Mouse (Mus musculus) megakaryocyte, embryonic 14.5 days (primary cell): ENCODE measurements around the gene Wdr89. TPM values are rescaled to one million over a fixed set of nuclear protein-coding genes. Genes with fewer than 3 reads are reported as not detected.

Experiments used
- H3K27me3 ChIP-seq: replicated peaks from 2 replicates; pipeline ENCODE3; 2012; ENCODE audit warnings: inconsistent platforms
- H3K36me3 ChIP-seq: replicated peaks from 2 replicates; pipeline ENCODE3; 2012; ENCODE audit warnings: low read length, inconsistent platforms, mixed read lengths
- H3K4me1 ChIP-seq: 2 replicates; pipeline ENCODE4 v1.6.1; 2012; ENCODE audit warnings: inconsistent platforms
- H3K4me3 ChIP-seq: replicated peaks from 2 replicates; pipeline ENCODE3; 2012; ENCODE audit warnings: moderate library complexity, mild to moderate bottlenecking, inconsistent platforms
- H3K9me3 ChIP-seq: 2 replicates; pipeline ENCODE4 v1.6.1; 2012; ENCODE audit warnings: inconsistent platforms
- FLI1 ChIP-seq: IDR thresholded peaks from 2 replicates; pipeline ENCODE4 v1.6.1; 2012; ENCODE audit warnings: low read length, inconsistent platforms, mixed read lengths
- GATA1 ChIP-seq: IDR thresholded peaks from 3 replicates; pipeline ENCODE4 v1.6.1; 2012; ENCODE audit warnings: mixed read lengths, low read length, inconsistent platforms, borderline replicate concordance
- polyA plus RNA-seq: library from polyadenylated mRNA; stranded (reverse); fragments of >175 nt; gene quantifications from 2 replicates; pipeline ENCODE4 v1.2.3, GENCODE M21; 2012; ENCODE audit warnings: low replicate concordance; ENCODE audit not compliant: insufficient read depth

The Wdr89 gene
- polyA plus RNA-seq, 1 experiment: 14.1 TPM

DNA sequence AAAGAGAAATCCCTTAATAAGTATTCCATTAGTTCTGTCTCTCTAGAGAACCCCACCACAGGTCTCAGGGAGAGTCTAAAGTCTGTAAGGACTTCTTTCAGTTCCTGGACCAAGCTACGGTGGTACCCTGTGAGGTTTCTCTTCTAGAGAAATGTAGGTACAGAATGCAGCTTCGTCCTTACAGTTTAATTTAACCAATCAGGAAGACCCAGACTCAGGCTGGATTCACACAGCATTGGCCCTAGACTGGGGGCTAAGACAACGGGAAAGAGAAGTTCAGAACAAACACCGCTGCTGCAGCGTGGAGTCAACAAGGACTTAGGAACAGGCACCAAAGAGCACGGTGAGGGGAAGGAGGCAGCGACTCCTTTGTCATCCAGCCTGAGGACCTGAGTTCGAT, 52.5 kb downstream of the Wdr89 start:
- H3K27me3 ChIP-seq: peaks cover 20% of the 10 kb centered on the region
- no peaks in the 10 kb centered on the region for H3K36me3 ChIP-seq
- H3K4me3 ChIP-seq: peak overlapping the region; percentile 18
- H3K4me1 ChIP-seq: peaks cover 12% of the 10 kb centered on the region; the same call in 1 of the 2 replicates
- no peak for TF ChIP-seq GATA1
- TF ChIP-seq FLI1: no peak
- peaks cover 28% of the 10 kb centered on the region for H3K9me3 ChIP-seq

DNA sequence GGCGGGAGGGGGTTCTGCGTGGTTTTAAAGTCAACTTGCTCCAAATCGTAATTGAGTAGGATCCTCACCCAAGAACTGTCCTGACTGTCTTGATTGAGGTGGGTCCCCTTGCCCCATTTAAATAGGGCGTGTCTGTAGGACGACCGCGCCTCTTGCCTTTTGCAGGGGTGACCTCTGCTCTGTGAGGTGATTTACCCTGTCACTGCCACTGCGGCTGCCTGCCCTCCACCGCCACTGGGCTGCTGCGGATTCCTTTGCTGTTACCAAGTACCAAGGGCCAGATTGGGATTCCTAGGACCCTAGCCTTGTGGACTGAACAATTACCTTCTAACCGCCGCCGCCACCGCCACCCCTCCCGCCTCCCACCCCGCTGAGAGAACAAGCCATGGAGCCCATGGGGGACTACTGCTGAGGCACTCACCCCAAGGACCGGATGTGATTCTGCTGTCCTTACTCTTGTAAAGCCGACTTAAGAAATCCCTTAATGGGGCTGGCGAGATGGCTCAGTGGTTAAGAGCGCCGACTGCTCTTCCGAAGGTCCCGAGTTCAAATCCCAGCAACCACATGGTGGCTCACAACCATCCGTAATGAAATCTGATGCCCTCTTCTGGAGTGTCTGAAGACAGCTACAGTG, 53.1 kb downstream of the Wdr89 start:
- peaks cover 20% of the 10 kb centered on the region for H3K27me3 ChIP-seq
- peaks cover 12% of the 10 kb centered on the region; the same call in 1 of the 2 replicates for H3K4me1 ChIP-seq
- no peak overlapping the region for H3K4me3 ChIP-seq
- H3K36me3 ChIP-seq: no peaks in the 10 kb centered on the region
- H3K9me3 ChIP-seq: peaks cover 22% of the 10 kb centered on the region
- TF ChIP-seq FLI1 (no peak), GATA1 (no peak)

DNA sequence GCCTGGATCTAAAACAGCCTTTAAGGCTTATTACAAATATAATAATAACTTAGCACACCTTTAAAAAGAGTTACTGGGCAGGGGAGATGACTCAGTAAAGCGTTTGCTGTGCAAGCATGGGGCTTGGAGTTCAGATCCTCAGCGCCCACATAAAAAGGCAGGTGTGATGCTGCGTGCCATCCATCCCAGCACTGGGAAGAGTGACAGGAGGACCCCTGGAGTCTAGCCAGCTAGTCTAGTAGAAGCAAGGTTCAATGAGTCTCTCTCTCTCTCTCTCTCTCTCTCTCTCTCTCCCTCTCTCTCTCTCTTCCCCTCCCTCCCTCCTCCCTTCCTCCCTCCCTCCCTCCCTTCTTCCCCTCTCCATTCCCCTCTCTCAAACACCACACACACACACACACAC, 53.8 kb downstream of the Wdr89 start:
- TF ChIP-seq GATA1 (no peak), FLI1 (no peak)
- Histone ChIP-seq H3K9me3 (peaks cover 16% of the 10 kb centered on the region), H3K4me1 (peaks cover 12% of the 10 kb centered on the region; the same call in 1 of the 2 replicates), H3K27me3 (peaks cover 24% of the 10 kb centered on the region), H3K36me3 (no peaks in the 10 kb centered on the region), H3K4me3 (no peak overlapping the region)

DNA sequence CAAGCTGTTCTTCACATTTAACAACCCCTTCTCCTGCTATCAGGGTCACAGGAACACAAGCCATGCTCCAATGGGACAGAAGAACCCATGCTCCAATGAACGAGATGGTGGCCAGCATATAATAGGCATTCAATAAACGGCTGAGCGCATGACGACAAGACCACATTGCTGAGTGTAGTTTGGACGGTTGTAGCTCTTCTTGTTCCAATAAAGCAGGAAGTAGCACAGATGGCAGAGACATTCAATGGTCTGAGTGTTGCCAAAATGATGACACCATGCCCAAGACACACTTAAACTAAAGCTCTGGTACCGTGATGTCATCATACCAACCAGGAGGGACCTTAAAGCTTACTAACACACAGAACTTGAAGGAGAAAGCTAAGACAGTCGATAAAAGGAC, 56.6 kb downstream of the Wdr89 start:
- no peak overlapping the region for H3K4me3 ChIP-seq
- peaks cover 10% of the 10 kb centered on the region for H3K9me3 ChIP-seq
- no peaks in the 10 kb centered on the region for H3K36me3 ChIP-seq
- peaks cover 21% of the 10 kb centered on the region for H3K27me3 ChIP-seq
- no peak for TF ChIP-seq GATA1
- no peak for TF ChIP-seq FLI1
- H3K4me1 ChIP-seq: peaks cover 10% of the 10 kb centered on the region; the same call in 1 of the 2 replicates

DNA sequence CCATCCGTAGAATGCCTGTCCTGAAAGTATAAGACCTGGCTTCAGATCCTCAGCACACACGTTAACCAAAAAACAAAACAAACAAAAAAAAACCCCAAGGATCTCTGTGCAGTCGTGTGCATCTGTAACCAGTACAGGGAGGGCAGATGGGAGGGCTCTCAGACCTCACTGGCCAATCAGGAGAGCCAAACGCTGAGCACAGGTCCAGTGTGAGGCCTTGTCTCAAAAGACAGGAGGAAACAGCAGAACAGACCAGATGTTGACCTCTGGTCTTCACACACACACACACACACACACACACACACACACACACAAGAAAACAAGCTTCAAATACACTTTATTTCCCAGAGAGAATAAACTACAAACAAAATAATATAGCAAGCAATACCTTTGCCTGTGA, 69.8 kb downstream of the Wdr89 start:
- H3K27me3 ChIP-seq: no peaks in the 10 kb centered on the region
- H3K4me1 ChIP-seq: peaks cover 22% of the 10 kb centered on the region
- H3K9me3 ChIP-seq: peaks cover 12% of the 10 kb centered on the region
- H3K4me3 ChIP-seq: no peak overlapping the region
- no peaks in the 10 kb centered on the region for H3K36me3 ChIP-seq
- TF ChIP-seq FLI1 (no peak), GATA1 (no peak)

DNA sequence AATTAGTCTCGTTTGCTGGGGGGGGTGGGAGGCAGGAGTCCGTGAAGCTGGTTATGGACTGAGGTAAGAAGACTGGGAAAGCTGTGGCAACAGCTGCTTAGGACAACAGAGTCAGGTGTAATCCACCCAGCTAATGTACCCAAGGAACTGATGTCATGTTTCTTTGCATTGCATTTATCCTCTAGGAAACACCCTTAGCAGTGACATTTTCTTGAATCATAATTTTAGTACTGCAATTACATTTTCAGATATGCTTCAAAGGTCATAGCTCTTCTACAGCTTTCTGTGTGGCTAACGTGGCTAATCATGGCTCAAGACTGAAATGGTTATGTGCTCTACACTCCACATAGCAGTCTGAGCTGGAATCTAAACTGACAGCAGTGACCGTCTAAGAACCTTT, 70.3 kb downstream of the Wdr89 start:
- Histone ChIP-seq H3K36me3 (no peaks in the 10 kb centered on the region), H3K4me1 (peaks cover 27% of the 10 kb centered on the region), H3K27me3 (no peaks in the 10 kb centered on the region), H3K9me3 (peaks cover 7% of the 10 kb centered on the region), H3K4me3 (no peak overlapping the region)
- TF ChIP-seq GATA1 (no peak), FLI1 (no peak)

DNA sequence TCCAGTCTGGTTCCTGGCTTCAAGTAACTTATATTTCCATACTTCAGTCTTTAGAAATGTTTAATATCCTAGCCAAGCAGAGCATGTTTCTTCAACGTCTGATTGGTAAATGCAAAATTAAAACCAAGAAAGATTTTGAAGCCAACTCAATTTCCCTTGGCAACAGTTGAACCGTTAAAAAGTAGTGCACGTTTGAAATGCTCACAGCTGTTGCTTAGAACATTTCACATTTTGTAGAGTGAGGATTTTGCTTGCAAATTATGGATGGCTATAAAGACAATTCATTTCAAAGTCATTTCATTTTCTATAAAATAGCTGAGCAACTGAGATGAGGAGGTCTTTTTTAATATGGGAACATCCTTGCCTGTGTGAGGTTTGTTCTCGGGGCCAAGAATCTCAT, 71.6 kb downstream of the Wdr89 start:
- Histone ChIP-seq H3K27me3 (no peaks in the 10 kb centered on the region), H3K9me3 (0 out of 2 replicates have a peak, but pooled peaks cover 5% of the 10 kb centered on the region), H3K36me3 (peaks cover 7% of the 10 kb centered on the region), H3K4me1 (peaks cover 30% of the 10 kb centered on the region), H3K4me3 (no peak overlapping the region)
- TF ChIP-seq FLI1 (no peak), GATA1 (no peak)

DNA sequence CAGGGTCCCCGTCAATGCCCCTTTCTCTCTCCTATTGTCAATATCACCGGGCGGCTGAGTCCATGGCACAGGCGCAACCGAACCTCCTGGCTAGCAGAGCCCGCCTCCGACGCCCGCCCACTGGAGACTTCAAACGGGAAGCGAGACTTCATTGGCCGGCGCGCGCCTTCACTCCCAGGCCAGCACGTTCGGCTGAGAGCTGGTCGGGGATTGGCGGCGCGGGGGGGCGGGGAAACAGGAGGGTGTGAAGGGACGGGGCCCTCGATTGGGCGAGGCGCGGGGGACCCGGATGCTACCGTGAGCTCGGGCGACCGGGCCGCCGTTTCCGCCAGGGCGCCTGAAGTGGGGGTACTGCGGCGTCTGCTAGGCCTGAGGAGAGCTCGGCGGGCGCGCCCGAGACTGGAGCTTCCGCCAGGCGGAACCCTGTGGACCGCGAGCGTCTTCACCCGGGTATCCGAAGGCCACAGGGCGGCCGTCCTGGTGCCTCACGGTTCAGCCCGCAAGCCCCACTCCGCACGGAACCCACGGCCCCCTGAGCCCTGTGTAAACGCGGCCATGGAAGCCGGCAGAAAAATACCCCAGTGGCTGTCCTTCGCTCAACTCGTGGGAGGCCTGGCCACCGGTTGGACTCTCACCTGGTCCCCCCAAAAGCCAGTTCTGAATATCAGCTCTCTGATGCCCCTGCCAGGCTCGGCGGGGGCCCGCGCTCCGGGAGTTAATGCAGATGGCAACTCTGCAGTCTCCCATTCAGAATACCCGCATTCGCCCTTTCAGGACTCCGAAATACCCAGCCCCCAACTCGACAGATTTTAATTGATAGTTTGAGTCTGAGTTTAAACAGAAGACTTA, 73.0 kb downstream of the Wdr89 start, which contains the start of gene Ppp2r5e:
Gene Ppp2r5e, minus strand, starts transcription at position 92 of the 849 bp plus-strand sequence.
- peaks cover 30% of the 10 kb centered on the region for H3K4me1 ChIP-seq
- H3K9me3 ChIP-seq: no peaks in the 10 kb centered on the region
- H3K27me3 ChIP-seq: no peaks in the 10 kb centered on the region
- H3K36me3 ChIP-seq: peaks cover 19% of the 10 kb centered on the region
- no peak for TF ChIP-seq FLI1
- no peak for TF ChIP-seq GATA1
- H3K4me3 ChIP-seq: peak within 1 kb of the TSS; percentile 97

DNA sequence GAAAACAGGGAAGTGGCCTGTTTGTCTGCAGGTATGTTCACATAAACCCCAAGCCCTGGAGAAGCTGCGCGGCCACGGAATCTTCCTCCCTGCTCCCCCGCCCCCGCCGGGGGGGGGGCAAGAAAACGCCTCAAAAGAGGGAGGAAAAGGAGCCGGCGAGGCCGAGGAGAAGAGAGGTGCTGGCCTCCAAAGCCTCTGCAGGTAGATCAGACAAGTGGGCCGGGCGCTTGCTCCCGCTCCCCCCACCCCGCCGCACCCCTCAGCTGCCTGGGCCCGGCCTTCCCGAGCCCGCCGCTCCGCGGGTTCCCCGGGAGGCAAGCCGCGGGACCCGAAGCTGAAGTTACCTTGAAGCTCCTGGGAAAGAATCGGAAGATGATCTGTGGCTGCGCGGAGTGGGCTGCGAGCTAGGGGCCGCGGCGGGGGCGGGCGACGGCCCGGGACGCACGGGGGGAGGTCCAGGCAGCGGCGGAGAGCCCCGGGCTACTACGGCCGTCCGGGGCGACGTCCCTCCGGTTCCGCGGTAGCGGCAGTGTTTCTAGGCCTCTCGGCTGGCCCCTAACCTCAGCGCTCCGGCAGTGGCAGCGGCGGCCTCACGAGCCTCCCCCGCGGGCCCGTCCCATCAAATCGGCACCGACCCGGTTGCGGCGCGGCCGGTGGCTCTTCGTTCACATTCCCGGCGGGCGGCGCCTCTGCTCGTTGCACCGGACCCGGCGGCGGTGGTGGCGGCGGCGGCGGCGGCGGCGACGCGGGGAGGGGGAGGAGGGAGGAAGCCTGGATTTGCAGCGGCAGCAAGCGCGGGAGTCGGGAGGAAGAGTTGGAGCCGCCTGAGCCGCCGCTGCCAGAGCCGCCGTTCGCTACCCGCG, 73.8 kb downstream of the Wdr89 start:
- Histone ChIP-seq H3K36me3 (peaks cover 26% of the 10 kb centered on the region), H3K27me3 (no peaks in the 10 kb centered on the region), H3K4me3 (peak overlapping the region; percentile 97), H3K9me3 (no peaks in the 10 kb centered on the region), H3K4me1 (peaks cover 30% of the 10 kb centered on the region)
- TF ChIP-seq FLI1 (no peak), GATA1 (no peak)
